Mouse (Mus musculus) thymus, postnatal 4 days (tissue): ENCODE measurements around the gene Pacsin1.

Experiments
- DNase-seq: peaks from one replicate; pipeline ENCODE4 v3.0.0; 2021

The Pacsin1 gene

GRCm38 (mm10) chr17:27726527-27726926 is 71.2 kb downstream of the Pacsin1 start:
- DNase-seq = no peak

GRCm38 (mm10) chr17:27728770-27729169 is 73.5 kb downstream of the Pacsin1 start, which contains the start of gene Spdef:
TSS of gene Spdef (minus strand) at chr17:27728955.
- DNase-seq = no peak

- DNase-seq = no peak
Observed at GRCm38 (mm10) chr17:27732152-27732551, 76.8 kb downstream of the Pacsin1 start.

GRCm38 (mm10) chr17:27732694-27733093 is 77.4 kb downstream of the Pacsin1 start:
- no peak for DNase-seq

GRCm38 (mm10) chr17:27734344-27735073 is 79.2 kb downstream of the Pacsin1 start:
- no peak for DNase-seq

GRCm38 (mm10) chr17:27740961-27741360 is 85.7 kb downstream of the Pacsin1 start:
- DNase-seq = no peak

- no peak for DNase-seq
Observed at GRCm38 (mm10) chr17:27746446-27746845, 91.1 kb downstream of the Pacsin1 start.

GRCm38 (mm10) chr17:27748123-27748522 is 92.8 kb downstream of the Pacsin1 start:
- no peak for DNase-seq

- no peak for DNase-seq
Observed at GRCm38 (mm10) chr17:27750451-27750942, 95.2 kb downstream of the Pacsin1 start.

GRCm38 (mm10) chr17:27751314-27752202 is 96.2 kb downstream of the Pacsin1 start:
- DNase-seq = no peak

- DNase-seq = no peak
Observed at GRCm38 (mm10) chr17:27760169-27760568, 104.9 kb downstream of the Pacsin1 start.
